Mouse (Mus musculus): Measurements from ENCODE around the gene Klhl10.

- TF ChIP-seq CTCF (IDR thresholded peaks at IDR 0.05; ENCODE audit: low read depth, low read length), result no peak
- no peak for TF ChIP-seq POLR2A (IDR thresholded peaks at IDR 0.05; ENCODE audit: extremely low read depth, insufficient read depth, low read length)
Observed at GRCm38 (mm10) chr11:100399320-100399719, 42.4 kb upstream of the Klhl10 start.

All from liver, adult 2 months (tissue).